Mouse (Mus musculus): Measurements from ENCODE around the gene Ap5s1.

- TF ChIP-seq CTCF (IDR thresholded peaks at IDR 0.05; ENCODE audit: low read depth) (no peak), EP300 (IDR thresholded peaks at IDR 0.05; ENCODE audit: low read depth) (no peak)
Measured at GRCm38 (mm10) chr2:131190344-131191004, 16.4 kb upstream of the Ap5s1 start.

Data from liver, postnatal 0 days (tissue).